Mouse (Mus musculus) neural tube, embryonic 14.5 days (tissue): Measurements from ENCODE around the gene Tepp. TPM values are rescaled to one million over a fixed set of nuclear protein-coding genes. Genes with fewer than 3 reads are reported as not detected.

Source experiments
- ATAC-seq: fragments of 200-750 bp; cut with Nextera tagmentation; 2 replicates; pipeline ENCODE4 v1.8.0; 2017; ENCODE audit warnings: low read depth, mild to moderate bottlenecking, moderate TSS enrichment, moderate library complexity
- H3K27ac ChIP-seq: fragments of 300-500 bp; sonication (generic); 2 replicates; pipeline ENCODE4 v1.5.1; 2014; ENCODE audit warnings: low read depth, mild to moderate bottlenecking, control low read depth, low read length, moderate library complexity, mixed read lengths
- H3K27me3 ChIP-seq: fragments of 300-500 bp; sonication (generic); 2 replicates; pipeline ENCODE4 v1.6.1; 2014; ENCODE audit warnings: low read length; ENCODE audit not compliant: control insufficient read depth, insufficient read depth
- H3K36me3 ChIP-seq: fragments of 300-500 bp; sonication (generic); 2 replicates; pipeline ENCODE4 v1.6.1; 2014; ENCODE audit warnings: low read length, mixed read lengths; ENCODE audit not compliant: control insufficient read depth, insufficient read depth
- H3K4me1 ChIP-seq: fragments of 300-500 bp; sonication (generic); 2 replicates; pipeline ENCODE4 v1.6.1; 2014; ENCODE audit warnings: low read length; ENCODE audit not compliant: control insufficient read depth, insufficient read depth
- H3K4me2 ChIP-seq: fragments of 300-500 bp; sonication (generic); 2 replicates; pipeline ENCODE4 v1.6.1; 2014; ENCODE audit warnings: mild to moderate bottlenecking, low read depth, low read length, control low read depth
- H3K4me3 ChIP-seq: fragments of 300-500 bp; sonication (generic); 2 replicates; pipeline ENCODE4 v1.5.1; 2014; ENCODE audit warnings: low read depth, low read length, control low read depth, mixed read lengths
- H3K9ac ChIP-seq: fragments of 300-500 bp; sonication (generic); replicated peaks from 2 replicates; pipeline ENCODE4 v1.6.1; 2014; ENCODE audit warnings: low read depth, mild to moderate bottlenecking, control low read depth, low read length, mixed read lengths
- H3K9me3 ChIP-seq: fragments of 300-500 bp; sonication (generic); 2 replicates; pipeline ENCODE4 v1.6.1; 2016; ENCODE audit warnings: low read length; ENCODE audit not compliant: control insufficient read depth
- WGBS: fragments of 180-500 bp; shearing (Covaris S2); extraction: QIAGEN DNeasy Blood & Tissue Kit; methylation state at CpG from one replicate; pipeline ENCODE4 v1.1.7; 2014; 5-methylcytosine and 5-hydroxymethylcytosine counted together
- polyA plus RNA-seq: library from polyadenylated mRNA; unstranded; fragments of >200 nt; fragmentation: Nextera tagmentation; extraction: Ambion mirVana; gene quantifications from 2 replicates; pipeline ENCODE4 v1.2.1, GENCODE M21; 2014

Tepp gene
- polyA plus RNA-seq, 1 experiment from 2014 or later, result 1.6 TPM

- Histone ChIP-seq H3K27me3 (no peaks in the 10 kb centered on the region), H3K9ac (no peak overlapping the region), H3K4me2 (no peak overlapping the region), H3K4me3 (no peak overlapping the region), H3K4me1 (no peaks in the 10 kb centered on the region), H3K27ac (no peak overlapping the region), H3K9me3 (no peaks in the 10 kb centered on the region), H3K36me3 (0 out of 2 replicates have a peak, but pooled peaks cover 5% of the 10 kb centered on the region)
- ATAC-seq, result no peak
Measured at GRCm38 (mm10) chr8:95336363-95336762, 26.0 kb downstream of the Tepp start.

DNA sequence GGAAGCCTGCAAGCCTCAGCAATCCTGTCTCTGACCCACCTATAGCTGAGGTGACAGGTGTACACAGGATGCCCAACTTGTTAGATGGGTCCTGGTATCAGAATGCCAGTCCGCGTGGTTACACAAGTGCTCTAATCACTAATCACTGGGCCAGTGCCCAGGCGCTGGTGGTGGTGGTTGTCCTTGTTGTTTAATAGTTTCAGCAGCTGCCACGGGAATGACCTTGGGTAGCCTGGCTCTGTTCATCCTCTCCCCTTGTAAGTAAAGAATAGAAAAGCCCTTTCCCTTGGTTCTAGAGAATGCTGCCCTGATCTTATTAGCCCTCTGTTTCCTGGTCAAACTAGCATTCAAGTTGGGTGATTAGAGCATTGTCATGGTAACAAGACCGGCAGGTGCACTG is 31.4 kb downstream of the Tepp start:
- no peak for ATAC-seq
- H3K4me1 ChIP-seq, result no peaks in the 10 kb centered on the region
- no peak overlapping the region for H3K9ac ChIP-seq
- H3K4me3 ChIP-seq, result no peak overlapping the region
- peaks cover 13% of the 10 kb centered on the region; the same call in 1 of the 2 replicates for H3K36me3 ChIP-seq
- H3K4me2 ChIP-seq, result no peak overlapping the region
- no peaks in the 10 kb centered on the region for H3K9me3 ChIP-seq
- no peaks in the 10 kb centered on the region for H3K27me3 ChIP-seq
- WGBS, result 74% methylated on average over 5 of the region's 5 CpGs
- H3K27ac ChIP-seq, result no peak overlapping the region

DNA sequence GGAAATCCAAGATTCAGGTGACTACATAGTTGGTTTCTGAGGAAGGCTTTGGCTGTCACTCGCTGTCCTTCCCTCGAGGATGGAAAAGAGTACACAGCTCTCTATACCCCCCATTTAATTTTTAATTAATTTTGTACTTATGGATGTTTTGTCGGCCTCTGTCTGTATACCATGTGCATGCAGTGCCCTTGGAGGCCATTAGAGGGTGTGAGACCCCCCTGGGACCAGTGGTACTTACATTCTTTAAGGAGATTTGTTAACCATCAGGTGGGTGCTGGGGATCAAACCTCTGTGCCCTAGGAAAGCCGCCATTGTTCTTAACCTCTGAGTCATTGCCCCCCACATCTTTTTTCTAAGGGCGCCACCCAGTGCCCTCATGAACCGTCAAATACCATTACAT is 34.3 kb downstream of the Tepp start:
- Histone ChIP-seq H3K27ac (no peak overlapping the region), H3K36me3 (peaks cover 13% of the 10 kb centered on the region; the same call in 1 of the 2 replicates), H3K4me1 (peaks cover 19% of the 10 kb centered on the region), H3K9ac (no peak overlapping the region), H3K4me3 (no peak overlapping the region), H3K9me3 (no peaks in the 10 kb centered on the region), H3K27me3 (no peaks in the 10 kb centered on the region), H3K4me2 (no peak overlapping the region)
- WGBS, result 76% methylated on average over 6 of the region's 6 CpGs
- no peak for ATAC-seq

DNA sequence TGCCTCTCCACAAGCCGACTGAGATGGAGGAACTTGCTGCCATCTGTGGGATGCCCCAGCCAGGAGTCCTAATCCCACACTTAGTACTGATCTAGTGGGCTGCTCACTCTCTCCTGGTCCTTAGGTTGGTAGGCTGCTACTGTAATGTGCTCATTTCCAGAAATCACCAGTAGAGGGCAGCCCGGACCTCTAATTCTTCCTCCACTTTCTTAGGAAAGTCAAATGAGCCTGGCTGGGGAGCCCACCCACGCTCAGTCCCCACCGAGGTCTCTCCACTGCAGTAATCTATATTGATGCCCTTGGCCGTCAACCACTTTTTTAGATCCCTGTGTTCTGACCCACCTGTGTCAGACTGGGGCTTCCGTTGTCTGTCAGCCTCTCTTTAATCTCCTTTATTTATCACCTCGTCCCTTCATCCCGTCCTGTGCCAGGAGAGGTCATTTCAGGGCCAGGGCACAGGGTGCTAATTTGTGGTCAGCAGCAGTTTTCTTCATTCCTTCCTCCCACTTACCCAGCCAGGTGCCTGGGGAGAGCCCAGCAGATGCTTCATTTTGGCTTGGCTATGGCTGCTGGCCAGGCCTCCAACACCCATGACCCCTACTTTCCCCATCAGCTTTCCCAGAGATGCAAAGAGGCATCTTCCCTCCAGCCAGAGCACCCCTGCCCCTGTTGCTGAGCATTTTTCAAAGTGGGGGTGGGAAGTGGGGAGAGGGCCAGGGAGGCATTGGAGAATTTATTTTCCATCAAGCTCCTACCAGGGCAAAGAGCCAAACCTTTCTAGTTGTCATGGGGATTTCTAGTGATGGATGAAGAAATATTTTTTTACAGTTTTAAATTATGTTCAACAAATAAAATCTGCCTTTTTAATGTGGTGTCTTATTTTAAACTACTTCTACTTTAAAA is 36.5 kb downstream of the Tepp start:
- no peak overlapping the region for H3K27ac ChIP-seq
- peaks cover 23% of the 10 kb centered on the region for H3K4me1 ChIP-seq
- H3K27me3 ChIP-seq, result no peaks in the 10 kb centered on the region
- peak; percentile 56; the same call in 1 of the 2 replicates for ATAC-seq
- H3K9ac ChIP-seq, result no peak overlapping the region
- H3K9me3 ChIP-seq, result no peaks in the 10 kb centered on the region
- peaks cover 7% of the 10 kb centered on the region; the same call in 1 of the 2 replicates for H3K36me3 ChIP-seq
- WGBS, result 16% methylated on average over 8 of the region's 8 CpGs
- H3K4me3 ChIP-seq, result no peak overlapping the region
- no peak overlapping the region for H3K4me2 ChIP-seq

GRCm38 (mm10) chr8:95348356-95348755 is 38.0 kb downstream of the Tepp start:
- H3K36me3 ChIP-seq, result peaks cover 7% of the 10 kb centered on the region; the same call in 1 of the 2 replicates
- 0 out of 2 replicates have a peak overlapping the region, but pooled peaks have one; percentile 22 for H3K27ac ChIP-seq
- peaks cover 23% of the 10 kb centered on the region for H3K4me1 ChIP-seq
- no peak for ATAC-seq
- no peaks in the 10 kb centered on the region for H3K27me3 ChIP-seq
- no peaks in the 10 kb centered on the region for H3K9me3 ChIP-seq
- 81% methylated on average over 2 of the region's 2 CpGs for WGBS
- no peak overlapping the region for H3K4me2 ChIP-seq
- no peak overlapping the region for H3K9ac ChIP-seq
- no peak overlapping the region for H3K4me3 ChIP-seq

- WGBS, result 42% methylated on average over 19 of the region's 19 CpGs
- H3K4me3 ChIP-seq, result no peak overlapping the region; the same call in 1 of the 2 replicates
- 0 out of 2 replicates have a peak, but pooled peaks cover 3% of the 10 kb centered on the region for H3K36me3 ChIP-seq
- H3K9me3 ChIP-seq, result no peaks in the 10 kb centered on the region
- peaks cover 28% of the 10 kb centered on the region for H3K4me1 ChIP-seq
- ATAC-seq, result peak; percentile 5; the same call in 1 of the 2 replicates
- peak overlapping the region; percentile 55; the same call in 1 of the 2 replicates for H3K27ac ChIP-seq
- no peaks in the 10 kb centered on the region for H3K27me3 ChIP-seq
- H3K9ac ChIP-seq, result no peak overlapping the region
- no peak overlapping the region for H3K4me2 ChIP-seq
Measured at GRCm38 (mm10) chr8:95348811-95349630, 38.7 kb downstream of the Tepp start.

- no peaks in the 10 kb centered on the region for H3K27me3 ChIP-seq
- H3K27ac ChIP-seq, result no peak overlapping the region
- H3K36me3 ChIP-seq, result no peaks in the 10 kb centered on the region
- H3K4me1 ChIP-seq, result peaks cover 43% of the 10 kb centered on the region
- peak; percentile 35; the same call in 1 of the 2 replicates for ATAC-seq
- peak overlapping the region; percentile 89 for H3K4me2 ChIP-seq
- WGBS, result 2% methylated on average over 15 of the region's 15 CpGs
- no peaks in the 10 kb centered on the region for H3K9me3 ChIP-seq
- H3K4me3 ChIP-seq, result peak overlapping the region; percentile 93
- no peak overlapping the region for H3K9ac ChIP-seq
Measured at GRCm38 (mm10) chr8:95351461-95351860, 41.1 kb downstream of the Tepp start.

DNA sequence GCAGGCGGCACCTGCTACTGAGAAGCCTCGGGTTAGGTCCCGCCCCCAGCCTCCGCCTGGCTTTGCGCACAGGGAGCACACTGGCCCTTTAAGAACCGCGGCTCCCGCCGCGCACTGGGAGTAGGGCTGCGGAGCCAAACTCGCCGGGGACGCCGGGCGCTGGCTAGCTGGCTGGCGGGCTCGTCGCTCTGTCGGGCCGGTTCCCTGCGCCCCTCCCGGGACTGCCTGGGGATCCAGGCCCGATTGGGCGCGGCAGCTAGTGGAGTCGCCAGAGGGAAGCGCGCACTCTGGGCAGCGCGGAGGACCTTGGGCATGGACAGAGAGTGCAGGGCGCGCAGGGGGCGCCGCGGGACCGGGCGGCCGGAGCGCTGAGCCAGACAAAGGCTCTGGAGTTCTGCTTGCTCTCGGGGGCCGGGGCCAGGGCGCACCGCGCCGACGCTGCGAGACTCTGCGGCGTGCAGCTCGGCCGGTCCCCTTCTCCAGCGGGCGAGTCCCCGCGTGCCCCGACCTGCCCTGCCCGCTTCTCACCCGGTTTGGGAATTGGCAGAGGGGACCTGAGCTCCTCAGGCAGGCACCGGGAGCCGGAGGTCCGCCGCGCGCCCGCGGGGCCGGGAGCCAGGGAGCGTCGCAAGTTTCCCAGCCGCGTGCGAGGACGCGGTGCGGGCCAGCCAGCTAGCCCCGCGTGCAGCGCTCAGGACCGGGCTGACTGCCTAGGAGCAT is 41.9 kb downstream of the Tepp start, which contains the start of gene Mmp15:
TSS of gene Mmp15 (plus strand) at position 118 of the 720 bp plus-strand sequence.
- Histone ChIP-seq H3K27ac (peak within 1 kb of the TSS; percentile 87), H3K27me3 (no peaks in the 10 kb centered on the region), H3K4me3 (peak within 1 kb of the TSS; percentile 93), H3K36me3 (no peaks in the 10 kb centered on the region), H3K9ac (peak within 1 kb of the TSS; percentile 91), H3K9me3 (no peaks in the 10 kb centered on the region), H3K4me1 (peaks cover 40% of the 10 kb centered on the region), H3K4me2 (peak within 1 kb of the TSS; percentile 89)
- ATAC-seq, result peak; percentile 73
- under 1% methylated on average over 68 of the region's 80 CpGs for WGBS
